Comparison of ENCODE assay signal across 8 mouse cellular contexts in genomic region chr3:20986942-20987341, GRCm38 (mm10).
DNase-seq lines count a peak whose midpoint lies in the region; ATAC-seq and TF ChIP-seq lines count a peak whose summit lies in the region.
"Had no signal": no experiment of that assay in that cellular context is flagged by ENCODE, and none has a peak within 500 bp of the region (broad histone marks: within the 10 kb centered on the region; RNA-seq: fewer than 3 reads in every experiment).

No protein-coding gene starts in this region.

- H3K4me1 ChIP-seq in lung, embryonic 14.5 days (ENCODE audit: insufficient read depth), result peaks cover 21% of the 10 kb centered on the region
- H3K4me1 ChIP-seq in forebrain, embryonic 10.5 days, result peaks cover 31% of the 10 kb centered on the region
- H3K4me1 ChIP-seq in hindbrain, embryonic 15.5 days (replicated peaks), result peaks cover 26% of the 10 kb centered on the region

- TF ChIP-seq CTCF in lung, embryonic 14.5 days (IDR thresholded peaks at IDR 0.05; ENCODE audit: low read depth), result no peak

- H3K9ac ChIP-seq in lung, embryonic 14.5 days, result no peak overlapping the region
- no peak overlapping the region for H3K9ac ChIP-seq in hindbrain, embryonic 15.5 days

- 6% methylated on average over 1 of the region's 1 CpGs for WGBS in lung, embryonic 14.5 days
- WGBS in forebrain, embryonic 10.5 days, result 6% methylated on average over 1 of the region's 1 CpGs
- WGBS in hindbrain, embryonic 15.5 days, result 0% methylated on average over 1 of the region's 1 CpGs

- peak; percentile 67 for DNase-seq in lung, embryonic 14.5 days
- DNase-seq in lung, postnatal 36 days, result no peak
- peak; percentile 14 for DNase-seq in forebrain, embryonic 10.5 days (ENCODE audit: extremely low spot score, low spot score)
- DNase-seq in retina, embryonic 14.5 days (ENCODE audit: low spot score), result peak; percentile 55
- no peak for DNase-seq in layer of hippocampus, adult 8-10 months (ENCODE audit: low spot score in 2 of 2)
- DNase-seq in spleen, adult 18-20 months, result no peak
- DNase-seq: thymus, postnatal 25 days had no signal

- no peaks in the 10 kb centered on the region for H3K36me3 ChIP-seq in lung, embryonic 14.5 days (ENCODE audit: insufficient read depth)
- no peaks in the 10 kb centered on the region for H3K36me3 ChIP-seq in forebrain, embryonic 10.5 days (replicated peaks)
- no peaks in the 10 kb centered on the region for H3K36me3 ChIP-seq in hindbrain, embryonic 15.5 days

- H3K27me3 ChIP-seq in lung, embryonic 14.5 days (ENCODE audit: insufficient read depth, low read length), result no peaks in the 10 kb centered on the region
- no peaks in the 10 kb centered on the region for H3K27me3 ChIP-seq in forebrain, embryonic 10.5 days (ENCODE audit: poor library complexity, severe bottlenecking)
- no peaks in the 10 kb centered on the region for H3K27me3 ChIP-seq in hindbrain, embryonic 15.5 days

- peak; percentile 73 for ATAC-seq in lung, embryonic 14.5 days (ENCODE audit: insufficient read depth)
- peak; percentile 61; the same call in 1 of the 2 replicates for ATAC-seq in hindbrain, embryonic 15.5 days (ENCODE audit: low FRiP score, low read depth)

- H3K9me3 ChIP-seq in lung, embryonic 14.5 days (ENCODE audit: low read depth, low read length), result no peaks in the 10 kb centered on the region; the same call in 1 of the 2 replicates
- no peaks in the 10 kb centered on the region for H3K9me3 ChIP-seq in forebrain, embryonic 10.5 days
- H3K9me3 ChIP-seq in hindbrain, embryonic 15.5 days, result peaks cover 5% of the 10 kb centered on the region; the same call in 1 of the 2 replicates

- no peak overlapping the region for H3K4me3 ChIP-seq in lung, embryonic 14.5 days (ENCODE audit: low read depth, low read length)
- no peak overlapping the region for H3K4me3 ChIP-seq in forebrain, embryonic 10.5 days
- H3K4me3 ChIP-seq in hindbrain, embryonic 15.5 days, result no peak overlapping the region

- no peak overlapping the region for H3K27ac ChIP-seq in lung, embryonic 14.5 days (ENCODE audit: low read depth)
- peak overlapping the region; percentile 66 for H3K27ac ChIP-seq in forebrain, embryonic 10.5 days
- H3K27ac ChIP-seq in hindbrain, embryonic 15.5 days (replicated peaks), result peak overlapping the region; percentile 71

- H3K4me2 ChIP-seq in lung, embryonic 14.5 days, result no peak overlapping the region
- no peak overlapping the region for H3K4me2 ChIP-seq in hindbrain, embryonic 15.5 days

Comparison
In these comparisons a context has a peak if more than half of its experiments do, and no peak if none do; other contexts are left out.
1. DNase-seq: peak in lung, embryonic 14.5 days (single experiment), forebrain, embryonic 10.5 days (single experiment) and retina, embryonic 14.5 days (single experiment); none in lung, postnatal 36 days (single experiment), layer of hippocampus, adult 8-10 months (0 of 2) and spleen, adult 18-20 months (0 of 2).